Mouse (Mus musculus) heart, postnatal 0 days (tissue): ENCODE data around the gene Lclat1.

Source experiments
- CTCF ChIP-seq: IDR thresholded peaks from 2 replicates; pipeline ENCODE4 v1.5.1; 2016; ENCODE audit warnings: antibody characterized with exemption, control low read depth, low read depth
- EP300 ChIP-seq: IDR thresholded peaks from 2 replicates; pipeline ENCODE4 v1.6.1; 2016; ENCODE audit warnings: antibody characterized with exemption, low read depth

GRCm38 (mm10) chr17:73217274-73217673, 109.5 kb downstream of the Lclat1 start:
- TF ChIP-seq CTCF (no peak), EP300 (no peak)
